Mouse (Mus musculus): ENCODE results near the gene Dppa3.

DNA sequence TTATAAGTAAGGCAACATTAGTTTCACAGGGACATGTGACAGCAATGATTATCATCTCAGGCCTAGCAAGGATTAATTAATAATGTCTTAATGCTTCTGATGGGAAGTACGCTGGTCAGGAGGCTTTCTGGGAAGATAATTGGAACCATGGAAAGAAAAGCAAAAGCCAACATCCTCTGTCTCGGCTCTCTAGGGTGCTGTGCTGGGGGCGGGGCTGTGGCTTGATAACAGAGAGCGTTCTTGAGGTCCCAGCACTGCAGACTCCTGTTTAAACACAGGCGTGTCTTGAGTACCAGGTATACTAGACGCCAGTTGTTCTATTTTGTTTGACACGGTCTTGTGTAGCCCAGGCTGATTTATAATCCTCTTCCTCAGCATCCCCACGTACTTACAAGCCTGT is 46.5 kb downstream of the Dppa3 start:
- TF ChIP-seq CTCF (IDR thresholded peaks at IDR 0.05; ENCODE audit: low read depth, low read length) (no peak), POLR2A (IDR thresholded peaks at IDR 0.05; ENCODE audit: borderline replicate concordance, low read depth, low read length) (no peak)

Measured in bone marrow macrophage, adult 2 months (primary cell).